Mouse (Mus musculus): Measurements from ENCODE around the gene Med27. TPM values are rescaled to one million over a fixed set of nuclear protein-coding genes. Genes with fewer than 3 reads are reported as not detected.

Med27 gene
- polyA plus RNA-seq, 1 experiment from 2014 or later: 75.2 TPM

DNA sequence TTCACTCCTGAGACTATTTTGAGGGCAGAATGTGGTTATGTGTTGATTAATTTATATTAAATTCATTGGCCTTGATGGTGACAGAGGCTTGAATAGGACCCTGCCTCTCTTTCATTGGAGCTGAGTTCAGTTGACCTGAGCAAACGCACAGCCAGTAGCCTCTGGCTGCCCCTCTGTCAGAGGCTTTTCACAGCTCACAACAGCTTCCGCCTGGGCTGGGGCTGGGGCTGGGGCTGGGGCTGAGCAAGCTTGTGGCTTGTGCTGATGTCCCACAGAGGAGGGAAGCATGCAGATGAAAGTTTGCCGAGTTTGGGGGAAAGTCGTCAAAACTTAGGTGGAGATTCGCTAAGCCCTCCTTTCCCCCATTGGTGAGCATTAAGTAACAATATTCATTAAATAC is 72.8 kb downstream of the Med27 start:
- H3K4me1 ChIP-seq: peaks cover 43% of the 10 kb centered on the region
- no peak overlapping the region for H3K27ac ChIP-seq
- no peak overlapping the region for H3K4me2 ChIP-seq (replicated peaks)
- H3K4me3 ChIP-seq: no peak overlapping the region
- no peaks in the 10 kb centered on the region for H3K36me3 ChIP-seq
- no peaks in the 10 kb centered on the region for H3K27me3 ChIP-seq (replicated peaks)
- no peak overlapping the region for H3K9ac ChIP-seq
- WGBS: 30% methylated on average over 5 of the region's 5 CpGs
- ATAC-seq (ENCODE audit: low FRiP score, low read depth): no peak
- no peaks in the 10 kb centered on the region for H3K9me3 ChIP-seq

DNA sequence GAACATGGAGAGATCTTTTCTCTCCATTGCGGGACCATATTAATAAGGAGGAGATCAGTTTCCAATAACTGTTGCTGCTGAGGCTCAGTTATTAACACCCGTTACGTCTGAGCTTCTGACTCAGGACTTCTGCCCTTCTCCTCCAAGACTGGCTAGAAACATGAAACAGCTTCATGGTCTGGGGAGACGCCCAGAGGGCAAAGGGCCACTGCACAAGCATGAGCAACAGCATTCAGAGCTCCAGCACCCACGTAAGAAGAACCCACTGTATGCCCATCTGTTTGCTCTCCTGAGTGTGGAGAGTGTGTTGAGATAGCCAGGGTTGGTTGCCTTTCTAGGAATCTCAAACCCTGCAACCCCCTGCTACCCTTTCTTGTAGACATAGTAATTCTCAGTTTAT is 73.3 kb downstream of the Med27 start:
- Histone ChIP-seq H3K4me1 (peaks cover 43% of the 10 kb centered on the region), H3K9ac (no peak overlapping the region), H3K27ac (no peak overlapping the region), H3K27me3 (replicated peaks) (no peaks in the 10 kb centered on the region), H3K9me3 (no peaks in the 10 kb centered on the region), H3K36me3 (no peaks in the 10 kb centered on the region), H3K4me2 (replicated peaks) (no peak overlapping the region), H3K4me3 (no peak overlapping the region)
- no peak for ATAC-seq (ENCODE audit: low FRiP score, low read depth)
- 80% methylated on average over 5 of the region's 5 CpGs for WGBS

DNA sequence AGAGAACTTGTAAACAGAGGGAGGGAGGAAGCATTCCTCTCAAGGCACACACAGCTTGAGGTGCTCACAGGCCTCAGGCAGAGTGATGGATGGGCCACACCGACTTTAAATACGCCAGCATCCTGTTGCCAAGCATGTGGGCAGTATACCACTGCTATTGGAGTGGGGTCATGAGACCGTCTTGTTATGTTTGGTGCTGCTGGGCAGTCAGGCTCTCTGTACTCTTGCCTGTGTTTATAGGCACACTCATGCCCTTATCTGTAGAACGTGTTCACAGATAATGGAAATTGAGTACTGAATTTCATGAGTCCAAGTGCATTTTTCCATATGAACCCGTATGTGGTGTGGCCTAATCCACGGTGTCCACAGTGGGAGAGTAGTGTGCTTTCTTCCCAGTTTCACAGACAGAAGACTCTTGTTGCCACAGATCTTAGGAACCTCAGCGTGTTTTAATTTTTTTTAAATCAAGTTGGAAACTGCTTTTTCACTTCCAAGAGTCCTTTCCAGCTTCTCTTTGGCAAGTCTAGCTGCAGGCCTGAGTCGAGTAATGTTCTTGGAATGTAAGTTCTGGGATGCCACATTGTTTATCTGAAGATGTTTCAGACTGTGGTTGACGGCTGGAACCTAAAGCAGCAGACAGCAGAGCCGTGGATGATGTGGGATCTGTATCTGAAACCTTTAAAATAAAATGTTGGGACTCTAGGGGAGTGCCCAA is 75.7 kb downstream of the Med27 start:
- WGBS: 77% methylated on average over 10 of the region's 10 CpGs
- Histone ChIP-seq H3K9ac (no peak overlapping the region), H3K36me3 (no peaks in the 10 kb centered on the region), H3K9me3 (no peaks in the 10 kb centered on the region), H3K27ac (no peak overlapping the region), H3K4me3 (no peak overlapping the region), H3K27me3 (replicated peaks) (no peaks in the 10 kb centered on the region), H3K4me2 (replicated peaks) (no peak overlapping the region), H3K4me1 (peaks cover 43% of the 10 kb centered on the region)
- ATAC-seq (ENCODE audit: low FRiP score, low read depth): no peak

- H3K27me3 ChIP-seq (replicated peaks): no peaks in the 10 kb centered on the region
- no peak for ATAC-seq (ENCODE audit: low FRiP score, low read depth)
- WGBS: 78% methylated on average over 3 of the region's 3 CpGs
- peaks cover 43% of the 10 kb centered on the region for H3K4me1 ChIP-seq
- H3K9me3 ChIP-seq: no peaks in the 10 kb centered on the region
- H3K36me3 ChIP-seq: no peaks in the 10 kb centered on the region
- H3K4me3 ChIP-seq: no peak overlapping the region
- no peak overlapping the region for H3K9ac ChIP-seq
- H3K27ac ChIP-seq: no peak overlapping the region
- H3K4me2 ChIP-seq (replicated peaks): no peak overlapping the region
Measured at GRCm38 (mm10) chr2:29423059-29423458, 76.4 kb downstream of the Med27 start.

GRCm38 (mm10) chr2:29425386-29425785 is 78.8 kb downstream of the Med27 start:
- 90% methylated on average over 2 of the region's 2 CpGs for WGBS
- H3K27ac ChIP-seq: no peak overlapping the region

GRCm38 (mm10) chr2:29426684-29427083 is 80.1 kb downstream of the Med27 start:
- H3K9me3 ChIP-seq: no peaks in the 10 kb centered on the region
- 87% methylated on average over 3 of the region's 3 CpGs for WGBS
- no peak overlapping the region for H3K4me3 ChIP-seq
- no peak for ATAC-seq (ENCODE audit: low FRiP score, low read depth)
- no peak overlapping the region for H3K27ac ChIP-seq
- H3K4me1 ChIP-seq: peaks cover 18% of the 10 kb centered on the region
- H3K36me3 ChIP-seq: no peaks in the 10 kb centered on the region
- H3K27me3 ChIP-seq (replicated peaks): no peaks in the 10 kb centered on the region
- H3K4me2 ChIP-seq (replicated peaks): no peak overlapping the region
- H3K9ac ChIP-seq: no peak overlapping the region

More at GRCm38 (mm10) chr2:29425386-29425785, 78.8 kb downstream of the Med27 start:
- no peak overlapping the region for H3K4me2 ChIP-seq (replicated peaks)
- H3K9me3 ChIP-seq: no peaks in the 10 kb centered on the region
- no peaks in the 10 kb centered on the region for H3K36me3 ChIP-seq
- H3K27me3 ChIP-seq (replicated peaks): no peaks in the 10 kb centered on the region
- no peak for ATAC-seq (ENCODE audit: low FRiP score, low read depth)
- no peak overlapping the region for H3K4me3 ChIP-seq
- H3K9ac ChIP-seq: no peak overlapping the region
- H3K4me1 ChIP-seq: peaks cover 26% of the 10 kb centered on the region

- 87% methylated on average over 5 of the region's 5 CpGs for WGBS
- H3K4me3 ChIP-seq: no peak overlapping the region
- no peak overlapping the region for H3K9ac ChIP-seq
- no peaks in the 10 kb centered on the region for H3K27me3 ChIP-seq (replicated peaks)
- H3K4me1 ChIP-seq: no peaks in the 10 kb centered on the region; the same call in 1 of the 2 replicates
- H3K4me2 ChIP-seq (replicated peaks): no peak overlapping the region
- no peaks in the 10 kb centered on the region for H3K36me3 ChIP-seq
- H3K9me3 ChIP-seq: no peaks in the 10 kb centered on the region
- no peak for ATAC-seq (ENCODE audit: low FRiP score, low read depth)
- H3K27ac ChIP-seq: no peak overlapping the region
Measured at GRCm38 (mm10) chr2:29432565-29432964, 85.9 kb downstream of the Med27 start.

DNA sequence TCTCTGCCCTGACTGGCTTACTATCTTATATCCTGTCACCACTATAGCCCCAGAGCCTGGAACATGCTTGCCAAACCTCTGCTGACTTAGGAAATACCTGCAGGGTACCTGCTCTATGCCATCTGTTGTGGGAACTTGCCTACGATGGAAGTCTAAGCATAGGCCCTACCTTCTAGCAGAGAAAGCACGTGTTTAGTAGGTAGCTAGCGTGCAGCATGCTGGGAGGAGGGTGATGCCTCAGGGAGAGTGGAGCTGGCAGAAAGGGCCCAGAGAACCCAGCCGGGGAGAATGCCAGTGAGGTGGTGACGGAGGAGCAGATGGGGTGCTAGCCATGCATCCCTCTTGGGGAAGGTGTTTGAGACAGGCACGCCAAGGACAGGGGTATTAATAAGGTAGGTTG is 89.8 kb downstream of the Med27 start:
- WGBS: 90% methylated on average over 6 of the region's 6 CpGs
- Histone ChIP-seq H3K27me3 (replicated peaks) (no peaks in the 10 kb centered on the region), H3K9me3 (no peaks in the 10 kb centered on the region), H3K36me3 (no peaks in the 10 kb centered on the region), H3K4me1 (peaks cover 5% of the 10 kb centered on the region), H3K27ac (no peak overlapping the region), H3K9ac (no peak overlapping the region), H3K4me2 (replicated peaks) (no peak overlapping the region), H3K4me3 (no peak overlapping the region)
- ATAC-seq (ENCODE audit: low FRiP score, low read depth): no peak

DNA sequence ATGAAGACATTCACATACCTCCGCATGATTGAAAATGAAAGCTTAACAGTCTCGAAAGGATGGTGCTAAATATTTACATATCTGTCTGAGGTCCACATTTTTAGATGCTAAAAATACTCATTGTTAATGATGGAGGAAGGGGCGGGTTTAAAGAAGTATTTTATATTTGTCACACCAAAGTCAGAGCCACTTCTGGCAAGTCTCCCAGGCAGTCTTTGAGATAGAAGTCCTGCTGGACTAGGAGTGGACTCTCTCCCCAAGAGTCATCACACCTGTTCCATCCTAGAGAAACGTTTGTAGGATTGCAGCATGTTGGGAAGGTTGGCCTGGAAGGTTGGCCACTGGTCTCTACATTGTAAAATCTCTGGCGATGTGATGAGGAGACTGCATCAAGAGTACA is 90.5 kb downstream of the Med27 start:
- Histone ChIP-seq H3K4me1 (peaks cover 5% of the 10 kb centered on the region), H3K9me3 (no peaks in the 10 kb centered on the region), H3K9ac (no peak overlapping the region), H3K27ac (no peak overlapping the region), H3K36me3 (no peaks in the 10 kb centered on the region), H3K4me2 (replicated peaks) (no peak overlapping the region), H3K4me3 (no peak overlapping the region), H3K27me3 (replicated peaks) (no peaks in the 10 kb centered on the region)
- ATAC-seq (ENCODE audit: low FRiP score, low read depth): no peak
- WGBS: 87% methylated on average over 5 of the region's 5 CpGs

DNA sequence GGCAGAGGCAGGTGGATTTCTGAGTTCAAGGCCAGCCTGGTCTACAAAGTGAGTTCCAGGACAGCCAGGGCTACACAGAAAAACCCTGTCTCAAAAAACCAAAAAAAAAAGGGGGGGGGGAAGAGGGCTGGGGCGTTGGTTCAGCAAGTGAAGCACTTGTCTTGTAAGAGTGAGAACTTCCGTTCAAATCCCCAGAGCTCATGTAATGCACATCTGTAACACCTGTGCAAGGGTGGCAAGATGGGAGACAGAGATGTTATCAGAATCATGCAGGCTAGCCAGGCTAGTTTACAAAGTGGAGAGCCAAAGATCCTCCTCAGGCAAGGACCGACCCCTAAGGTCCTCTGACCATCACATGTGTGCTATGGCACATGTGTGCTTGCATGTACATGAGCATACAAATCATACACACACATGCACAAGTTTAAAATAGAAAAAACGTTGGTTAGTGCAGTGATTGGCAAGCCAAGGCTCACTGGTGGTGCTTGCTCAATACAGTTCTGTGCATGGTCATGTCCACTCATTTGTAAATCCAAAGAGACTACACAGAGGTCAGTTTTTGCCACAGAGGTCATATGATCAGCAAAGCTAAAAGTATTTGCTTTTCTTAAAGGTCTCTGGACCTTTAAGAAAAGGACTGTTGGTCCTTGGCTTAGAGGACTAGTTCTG is 91.4 kb downstream of the Med27 start:
- Histone ChIP-seq H3K4me3 (no peak overlapping the region), H3K36me3 (no peaks in the 10 kb centered on the region), H3K4me2 (replicated peaks) (no peak overlapping the region), H3K27ac (no peak overlapping the region), H3K27me3 (replicated peaks) (no peaks in the 10 kb centered on the region), H3K9me3 (no peaks in the 10 kb centered on the region), H3K9ac (no peak overlapping the region), H3K4me1 (peaks cover 5% of the 10 kb centered on the region; the same call in 1 of the 2 replicates)
- 88% methylated on average over 4 of the region's 4 CpGs for WGBS
- no peak for ATAC-seq (ENCODE audit: low FRiP score, low read depth)

- Histone ChIP-seq H3K36me3 (no peaks in the 10 kb centered on the region), H3K27ac (no peak overlapping the region), H3K27me3 (replicated peaks) (no peaks in the 10 kb centered on the region), H3K9me3 (no peaks in the 10 kb centered on the region), H3K4me1 (peaks cover 5% of the 10 kb centered on the region; the same call in 1 of the 2 replicates), H3K4me2 (replicated peaks) (no peak overlapping the region), H3K4me3 (no peak overlapping the region), H3K9ac (no peak overlapping the region)
- WGBS: 87% methylated on average over 5 of the region's 5 CpGs
- ATAC-seq (ENCODE audit: low FRiP score, low read depth): no peak
Measured at GRCm38 (mm10) chr2:29438530-29438862, 91.9 kb downstream of the Med27 start.

GRCm38 (mm10) chr2:29438986-29439385 is 92.4 kb downstream of the Med27 start:
- H3K9ac ChIP-seq: no peak overlapping the region
- H3K4me2 ChIP-seq (replicated peaks): no peak overlapping the region
- no peak overlapping the region for H3K4me3 ChIP-seq
- H3K9me3 ChIP-seq: no peaks in the 10 kb centered on the region
- no peaks in the 10 kb centered on the region for H3K36me3 ChIP-seq
- WGBS: 87% methylated on average over 1 of the region's 1 CpGs
- no peaks in the 10 kb centered on the region for H3K27me3 ChIP-seq (replicated peaks)
- ATAC-seq (ENCODE audit: low FRiP score, low read depth): no peak
- peaks cover 5% of the 10 kb centered on the region; the same call in 1 of the 2 replicates for H3K4me1 ChIP-seq
- H3K27ac ChIP-seq: no peak overlapping the region

- Histone ChIP-seq H3K27ac (no peak overlapping the region), H3K9me3 (no peaks in the 10 kb centered on the region), H3K4me3 (no peak overlapping the region), H3K4me1 (peaks cover 5% of the 10 kb centered on the region; the same call in 1 of the 2 replicates), H3K27me3 (replicated peaks) (no peaks in the 10 kb centered on the region), H3K4me2 (replicated peaks) (no peak overlapping the region), H3K9ac (no peak overlapping the region), H3K36me3 (no peaks in the 10 kb centered on the region)
- WGBS: 78% methylated on average over 7 of the region's 7 CpGs
- ATAC-seq (ENCODE audit: low FRiP score, low read depth): no peak
Measured at GRCm38 (mm10) chr2:29439396-29439795, 92.8 kb downstream of the Med27 start.

Measured in neural tube, embryonic 12.5 days (tissue).